Mouse (Mus musculus) heart, postnatal 0 days (tissue): ENCODE measurements around the gene Bbs5. TPM values are rescaled to one million over a fixed set of nuclear protein-coding genes. Genes with fewer than 3 reads are reported as not detected.

Experiments
- ATAC-seq: fragments of 200-750 bp; cut with Nextera tagmentation; 2 replicates; pipeline ENCODE4 v1.8.0; 2017; ENCODE audit warnings: low read depth, moderate number of reproducible peaks, moderate library complexity; ENCODE audit not compliant: insufficient read depth
- DNase-seq: peaks from one replicate; pipeline ENCODE4 v3.0.0-alpha.2; 2016; ENCODE audit warnings: low spot score
- H3K27ac ChIP-seq: fragments of 300-500 bp; sonication (generic); 2 replicates; pipeline ENCODE4 v1.5.1; 2014; ENCODE audit warnings: low read depth, mild to moderate bottlenecking
- H3K27me3 ChIP-seq: fragments of 300-500 bp; sonication (generic); 2 replicates; pipeline ENCODE4 v1.6.1; 2014; ENCODE audit warnings: low read length, mixed read lengths; ENCODE audit not compliant: control insufficient read depth, insufficient read depth
- H3K36me3 ChIP-seq: fragments of 300-500 bp; sonication (generic); replicated peaks from 2 replicates; pipeline ENCODE4 v1.6.1; 2014; ENCODE audit warnings: low read length, mixed read lengths; ENCODE audit not compliant: control insufficient read depth, insufficient read depth
- H3K4me1 ChIP-seq: fragments of 300-500 bp; sonication (generic); 2 replicates; pipeline ENCODE4 v1.6.1; 2014; ENCODE audit warnings: antibody characterized with exemption; ENCODE audit not compliant: control insufficient read depth, insufficient read depth
- H3K4me2 ChIP-seq: fragments of 300-500 bp; sonication (generic); 2 replicates; pipeline ENCODE4 v1.6.1; 2014; ENCODE audit warnings: low read depth, mild to moderate bottlenecking, low read length, moderate library complexity
- H3K4me3 ChIP-seq: fragments of 300-500 bp; sonication (generic); 2 replicates; pipeline ENCODE4 v1.5.1; 2014; ENCODE audit warnings: low read depth, low read length
- H3K9ac ChIP-seq: fragments of 300-500 bp; sonication (generic); replicated peaks from 2 replicates; pipeline ENCODE4 v1.6.1; 2014; ENCODE audit warnings: low read depth, low read length, mixed read lengths
- H3K9me3 ChIP-seq: fragments of 300-500 bp; sonication (generic); replicated peaks from 2 replicates; pipeline ENCODE4 v1.6.1; 2016; ENCODE audit warnings: low read length; ENCODE audit not compliant: control insufficient read depth
- CTCF ChIP-seq: IDR thresholded peaks from 2 replicates; pipeline ENCODE4 v1.5.1; 2016; ENCODE audit warnings: antibody characterized with exemption, control low read depth, low read depth
- EP300 ChIP-seq: IDR thresholded peaks from 2 replicates; pipeline ENCODE4 v1.6.1; 2016; ENCODE audit warnings: antibody characterized with exemption, low read depth
- WGBS: fragments of 180-500 bp; shearing (Covaris S2); extraction: QIAGEN DNeasy Blood & Tissue Kit; methylation state at CpG from one replicate; pipeline ENCODE4 v1.1.7; 2014; 5-methylcytosine and 5-hydroxymethylcytosine counted together
- polyA plus RNA-seq: library from polyadenylated mRNA; unstranded; fragments of >200 nt; fragmentation: Nextera tagmentation; extraction: Ambion mirVana; gene quantifications from 2 replicates; pipeline ENCODE4 v1.2.1, GENCODE M21; 2015
- total RNA-seq: library from RNA; depleted of rRNA; stranded (reverse); fragments of >200 nt; gene quantifications from 2 replicates; pipeline ENCODE4 v1.2.3, GENCODE M21; 2014; ENCODE audit warnings: low replicate concordance

The Bbs5 gene
- total and polyA plus RNA-seq, 2 experiments from 2014 or later: 3.2 to 8.6 TPM

GRCm38 (mm10) chr2:69681931-69682330 is 35.0 kb downstream of the Bbs5 start:
- Histone ChIP-seq H3K4me3 (no peak overlapping the region), H3K4me1 (no peaks in the 10 kb centered on the region), H3K4me2 (no peak overlapping the region), H3K9ac (no peak overlapping the region), H3K27ac (no peak overlapping the region), H3K9me3 (no peaks in the 10 kb centered on the region), H3K36me3 (peaks cover 42% of the 10 kb centered on the region), H3K27me3 (no peaks in the 10 kb centered on the region)
- ATAC-seq: no peak
- no peak for DNase-seq
- TF ChIP-seq EP300 (no peak), CTCF (no peak)
- 86% methylated on average over 4 of the region's 4 CpGs for WGBS

GRCm38 (mm10) chr2:69683036-69683805 is 36.2 kb downstream of the Bbs5 start:
- Histone ChIP-seq H3K36me3 (peaks cover 49% of the 10 kb centered on the region), H3K9me3 (no peaks in the 10 kb centered on the region), H3K27ac (no peak overlapping the region), H3K27me3 (no peaks in the 10 kb centered on the region), H3K9ac (no peak overlapping the region), H3K4me2 (no peak overlapping the region), H3K4me1 (no peaks in the 10 kb centered on the region), H3K4me3 (no peak overlapping the region)
- WGBS: 89% methylated on average over 13 of the region's 13 CpGs
- DNase-seq: no peak
- no peak for ATAC-seq
- TF ChIP-seq CTCF: no peak
- TF ChIP-seq EP300: no peak

- H3K9me3 ChIP-seq: no peaks in the 10 kb centered on the region
- H3K27ac ChIP-seq: no peak overlapping the region
- DNase-seq (no peak), ATAC-seq (no peak)
- 89% methylated on average over 3 of the region's 3 CpGs for WGBS
- no peaks in the 10 kb centered on the region for H3K4me1 ChIP-seq
- TF ChIP-seq CTCF: no peak
- no peak for TF ChIP-seq EP300
- H3K4me3 ChIP-seq: no peak overlapping the region
- H3K4me2 ChIP-seq: no peak overlapping the region
- H3K36me3 ChIP-seq: peaks cover 50% of the 10 kb centered on the region
- H3K9ac ChIP-seq: no peak overlapping the region
- H3K27me3 ChIP-seq: no peaks in the 10 kb centered on the region
Observed at GRCm38 (mm10) chr2:69684488-69684887, 37.5 kb downstream of the Bbs5 start.

- Histone ChIP-seq H3K4me1 (no peaks in the 10 kb centered on the region), H3K9me3 (no peaks in the 10 kb centered on the region), H3K4me3 (no peak overlapping the region), H3K27ac (no peak overlapping the region), H3K4me2 (no peak overlapping the region), H3K36me3 (peaks cover 76% of the 10 kb centered on the region), H3K9ac (no peak overlapping the region), H3K27me3 (no peaks in the 10 kb centered on the region)
- TF ChIP-seq EP300 (no peak), CTCF (no peak)
- WGBS: 91% methylated on average over 3 of the region's 3 CpGs
- no peak for DNase-seq
- ATAC-seq: no peak
Observed at GRCm38 (mm10) chr2:69690214-69690613, 43.2 kb downstream of the Bbs5 start.

- no peak for DNase-seq
- Histone ChIP-seq H3K4me1 (no peaks in the 10 kb centered on the region), H3K4me2 (no peak overlapping the region), H3K36me3 (peaks cover 78% of the 10 kb centered on the region), H3K9me3 (no peaks in the 10 kb centered on the region), H3K27ac (no peak overlapping the region), H3K4me3 (no peak overlapping the region), H3K27me3 (no peaks in the 10 kb centered on the region), H3K9ac (no peak overlapping the region)
- no peak for TF ChIP-seq CTCF
- TF ChIP-seq EP300: no peak
- 88% methylated on average over 6 of the region's 6 CpGs for WGBS
- ATAC-seq: no peak
Observed at GRCm38 (mm10) chr2:69690843-69691242, 43.9 kb downstream of the Bbs5 start.

- Histone ChIP-seq H3K9ac (no peak overlapping the region), H3K36me3 (peaks cover 79% of the 10 kb centered on the region), H3K27ac (no peak overlapping the region), H3K27me3 (no peaks in the 10 kb centered on the region), H3K9me3 (no peaks in the 10 kb centered on the region), H3K4me3 (no peak overlapping the region), H3K4me2 (no peak overlapping the region), H3K4me1 (no peaks in the 10 kb centered on the region)
- no peak for DNase-seq
- no peak for ATAC-seq
- WGBS: 96% methylated on average over 11 of the region's 11 CpGs
- TF ChIP-seq CTCF: no peak
- no peak for TF ChIP-seq EP300
Observed at GRCm38 (mm10) chr2:69693501-69693900, 46.5 kb downstream of the Bbs5 start.
